Comparison of ENCODE assay signal across 10 mouse cellular contexts in the genomic region with DNA sequence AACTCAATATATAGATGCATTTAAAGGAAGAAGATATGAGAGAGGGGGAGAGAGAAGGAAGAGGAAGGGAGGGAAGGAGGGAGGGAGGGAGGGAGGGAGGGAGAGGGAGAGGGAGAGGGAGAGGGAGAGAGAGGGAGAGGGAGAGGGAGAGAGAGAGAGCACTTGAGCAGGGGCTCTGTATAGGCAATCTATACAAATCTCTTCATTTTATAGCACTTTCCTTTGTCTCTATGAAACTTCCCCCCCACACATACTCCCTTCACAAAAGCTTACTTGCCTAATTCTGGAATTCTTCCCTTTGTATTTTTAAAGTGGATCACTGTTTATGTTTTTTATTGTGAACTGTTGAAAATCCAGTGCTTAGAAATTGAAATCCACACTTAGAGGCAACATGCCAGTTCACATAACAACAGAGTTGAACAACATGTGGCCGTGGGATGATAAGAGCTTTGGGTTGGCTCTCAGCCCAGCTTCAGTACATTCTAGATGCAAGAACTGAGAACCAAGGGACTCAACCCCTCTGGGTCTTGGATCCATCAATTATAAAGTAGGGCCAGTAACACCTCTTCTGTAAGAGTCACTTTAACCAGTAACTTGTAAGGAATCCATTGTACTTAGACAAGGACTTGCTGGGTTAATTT. TPM values are rescaled to one million over a fixed set of nuclear protein-coding genes. Genes with fewer than 3 reads are reported as not detected.
DNase-seq lines count a peak whose midpoint lies in the region; ATAC-seq and TF ChIP-seq lines count a peak whose summit lies in the region.
"Had no signal": no experiment of that assay in that cellular context is flagged by ENCODE, and none has a peak within 500 bp of the region (broad histone marks: within the 10 kb centered on the region; RNA-seq: fewer than 3 reads in every experiment).

No protein-coding gene starts in this region.

- no peak for TF ChIP-seq POLR2A in lung, adult 2 months (IDR thresholded peaks at IDR 0.05; ENCODE audit: borderline replicate concordance, extremely low read depth, low read depth, low read length)

- no peaks in the 10 kb centered on the region for H3K4me1 ChIP-seq in lung, embryonic 15.5 days
- H3K4me1 ChIP-seq in lung, adult 2 months (ENCODE audit: control insufficient read depth, insufficient read depth, low read length), result no peaks in the 10 kb centered on the region; the same call in 1 of the 2 replicates
- H3K4me1 ChIP-seq: midbrain, embryonic 12.5 days had no signal

- H3K27ac ChIP-seq in lung, embryonic 15.5 days, result 0 out of 2 replicates have a peak overlapping the region, but pooled peaks have one; percentile 15
- H3K27ac ChIP-seq: midbrain, embryonic 12.5 days had no signal

- H3K4me3 ChIP-seq in lung, embryonic 15.5 days, result no peak overlapping the region
- no peak overlapping the region for H3K4me3 ChIP-seq in lung, adult 2 months (replicated peaks; ENCODE audit: extremely low read depth, low read depth, low read length)
- H3K4me3 ChIP-seq: midbrain, embryonic 12.5 days had no signal

- whole genome bisulfite sequencing in lung, embryonic 15.5 days, result 33% methylated on average over 1 of the region's 1 CpGs
- 9% methylated on average over 1 of the region's 1 CpGs for whole genome bisulfite sequencing in lung, adult 2 months

- no peak for TF ChIP-seq CTCF in lung, adult 2 months (IDR thresholded peaks at IDR 0.05; ENCODE audit: insufficient read depth, low read length)

- H3K9ac ChIP-seq in lung, embryonic 15.5 days, result no peak overlapping the region
- H3K9ac ChIP-seq: midbrain, embryonic 12.5 days had no signal

- no peak overlapping the region for H3K4me2 ChIP-seq in lung, embryonic 15.5 days
- H3K4me2 ChIP-seq: midbrain, embryonic 12.5 days had no signal

- DNase-seq in adrenal gland, postnatal 36 days, result peak; percentile 13 to 16
- DNase-seq in adrenal gland, adult 18-20 months (ENCODE audit: low spot score in 2 of 2), result no peak
- no peak for DNase-seq in lung, adult 2 months
- peak; percentile 36 to 38 for DNase-seq in left cerebral cortex, adult 18-20 months (ENCODE audit: low spot score in 2 of 2)
- peak; percentile 16 for DNase-seq in right cerebral cortex, postnatal 25 days
- DNase-seq in thymus, postnatal 14 days, result no peak
- no peak for DNase-seq in urinary bladder, postnatal 36 days (ENCODE audit: low spot score in 2 of 2)

- ATAC-seq in lung, embryonic 15.5 days (ENCODE audit: borderline replicate concordance, extremely low read depth, low FRiP score, low TSS enrichment), result peak; percentile 86; the same call in 1 of the 2 replicates
- ATAC-seq: intestine, embryonic 16.5 days had no signal

- no peaks in the 10 kb centered on the region for H3K27me3 ChIP-seq in lung, embryonic 15.5 days
- H3K27me3 ChIP-seq: midbrain, embryonic 12.5 days had no signal

- no peaks in the 10 kb centered on the region for H3K36me3 ChIP-seq in lung, embryonic 15.5 days
- H3K36me3 ChIP-seq: midbrain, embryonic 12.5 days had no signal

- no peaks in the 10 kb centered on the region for H3K9me3 ChIP-seq in lung, embryonic 15.5 days
- H3K9me3 ChIP-seq: midbrain, embryonic 12.5 days had no signal

RNA-seq across cellular contexts. Expression of a gene that starts 56.0 kb away (rescaled TPM):
- total RNA-seq in adrenal gland, postnatal 36 days (2021), result not detected
- not detected for total RNA-seq in adrenal gland, adult 18-20 months (2021)
- not detected in 2 replicates for polyA plus RNA-seq in lung, embryonic 15.5 days (2015; fragmentation: Nextera tagmentation; extraction: Ambion mirVana)
- not detected in 2 replicates for polyA plus RNA-seq in lung, adult 2 months (2012; rRNA removed)
- not detected for total RNA-seq in left cerebral cortex, adult 18-20 months (2021)
- polyA plus RNA-seq: intestine, embryonic 16.5 days; midbrain, embryonic 12.5 days had no signal

Comparison
In these comparisons a context has a peak if more than half of its experiments do, and no peak if none do; other contexts are left out.
1. DNase-seq: peak in adrenal gland, postnatal 36 days (2 of 2), left cerebral cortex, adult 18-20 months (2 of 2) and right cerebral cortex, postnatal 25 days (single experiment); none in adrenal gland, adult 18-20 months (0 of 2), lung, adult 2 months (single experiment), thymus, postnatal 14 days (single experiment) and urinary bladder, postnatal 36 days (0 of 2).